Mouse (Mus musculus) stomach, embryonic 15.5 days (tissue): ENCODE data around the gene Irgq. TPM values are rescaled to one million over a fixed set of nuclear protein-coding genes. Genes with fewer than 3 reads are reported as not detected.
A peak's percentile ranks its signal among the peaks of the same experiment; 100 is the strongest.
"Not testable (repeated sequence)": the region's sequence is repeated elsewhere in the genome, so short reads cannot be mapped to it uniquely, and the experiment has no call there.

Source experiments
- ATAC-seq: fragments of 200-750 bp; cut with Nextera tagmentation; 2 replicates; pipeline ENCODE4 v1.8.0; 2017; ENCODE audit warnings: low read depth, moderate number of reproducible peaks, moderate TSS enrichment; ENCODE audit not compliant: insufficient read depth, low FRiP score
- H3K27ac ChIP-seq: fragments of 300-500 bp; sonication (generic); 2 replicates; pipeline ENCODE4 v1.5.1; 2015; ENCODE audit warnings: mild to moderate bottlenecking, inconsistent platforms
- H3K27me3 ChIP-seq: fragments of 300-500 bp; sonication (generic); replicated peaks from 2 replicates; pipeline ENCODE4 v1.6.1; 2015; ENCODE audit warnings: inconsistent platforms
- H3K36me3 ChIP-seq: fragments of 300-500 bp; sonication (generic); 2 replicates; pipeline ENCODE4 v1.6.1; 2015; ENCODE audit warnings: inconsistent platforms
- H3K4me1 ChIP-seq: fragments of 300-500 bp; sonication (generic); 2 replicates; pipeline ENCODE4 v1.6.1; 2015; ENCODE audit warnings: inconsistent platforms
- H3K4me2 ChIP-seq: fragments of 300-500 bp; sonication (generic); 2 replicates; pipeline ENCODE4 v1.6.1; 2015; ENCODE audit warnings: mild to moderate bottlenecking, inconsistent platforms
- H3K4me3 ChIP-seq: fragments of 300-500 bp; sonication (generic); replicated peaks from 2 replicates; pipeline ENCODE4 v1.5.1; 2015; ENCODE audit warnings: inconsistent platforms
- H3K9ac ChIP-seq: fragments of 300-500 bp; sonication (generic); 2 replicates; pipeline ENCODE4 v1.6.1; 2015; ENCODE audit warnings: inconsistent platforms
- H3K9me3 ChIP-seq: fragments of 300-500 bp; sonication (generic); 2 replicates; pipeline ENCODE4 v1.6.1; 2016; ENCODE audit warnings: inconsistent platforms
- WGBS: fragments of 180-500 bp; shearing (Covaris S2); methylation state at CpG from one replicate; pipeline ENCODE4 v1.1.7; 2015; 5-methylcytosine and 5-hydroxymethylcytosine counted together
- polyA plus RNA-seq: library from polyadenylated mRNA; unstranded; fragments of >200 nt; fragmentation: Nextera tagmentation; extraction: Ambion mirVana; gene quantifications from 2 replicates; pipeline ENCODE4 v1.2.1, GENCODE M21; 2015

The Irgq gene
- polyA plus RNA-seq, 1 experiment from 2014 or later = 7.6 TPM

- H3K27ac ChIP-seq = no peak overlapping the region
- H3K4me1 ChIP-seq = no peaks in the 10 kb centered on the region
- no peak overlapping the region for H3K4me2 ChIP-seq
- H3K27me3 ChIP-seq = no peaks in the 10 kb centered on the region
- ATAC-seq = no peak
- H3K9me3 ChIP-seq = no peaks in the 10 kb centered on the region
- peaks cover 3% of the 10 kb centered on the region; the same call in 1 of the 2 replicates for H3K36me3 ChIP-seq
- H3K9ac ChIP-seq = no peak overlapping the region
- WGBS = 63% methylated on average over 6 of the region's 6 CpGs
- no peak overlapping the region for H3K4me3 ChIP-seq
Observed at GRCm38 (mm10) chr7:24517654-24518053, 12.8 kb upstream of the Irgq start.

DNA sequence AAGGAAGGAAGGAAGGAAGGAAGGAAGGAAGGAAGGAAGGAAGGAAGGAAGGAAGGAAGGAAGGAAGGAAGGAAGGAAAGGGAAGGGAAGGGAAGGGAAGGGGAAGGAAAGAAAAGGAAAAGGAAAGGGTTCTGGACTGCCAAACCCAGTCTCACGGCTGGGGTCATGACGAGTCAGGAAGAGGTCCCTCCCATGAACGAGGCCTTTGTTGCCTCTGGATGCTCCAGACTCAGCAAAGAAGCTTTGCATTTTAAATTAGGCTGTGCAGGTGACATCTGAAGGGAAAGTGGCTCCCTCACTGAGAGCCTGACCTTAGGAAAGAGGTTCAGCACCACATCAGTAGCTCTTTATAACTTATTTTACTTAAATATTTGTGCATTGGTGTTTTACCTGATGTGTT is 11.4 kb upstream of the Irgq start:
- no peak overlapping the region for H3K9ac ChIP-seq
- ATAC-seq = no peak
- 61% methylated on average over 3 of the region's 3 CpGs for WGBS

DNA sequence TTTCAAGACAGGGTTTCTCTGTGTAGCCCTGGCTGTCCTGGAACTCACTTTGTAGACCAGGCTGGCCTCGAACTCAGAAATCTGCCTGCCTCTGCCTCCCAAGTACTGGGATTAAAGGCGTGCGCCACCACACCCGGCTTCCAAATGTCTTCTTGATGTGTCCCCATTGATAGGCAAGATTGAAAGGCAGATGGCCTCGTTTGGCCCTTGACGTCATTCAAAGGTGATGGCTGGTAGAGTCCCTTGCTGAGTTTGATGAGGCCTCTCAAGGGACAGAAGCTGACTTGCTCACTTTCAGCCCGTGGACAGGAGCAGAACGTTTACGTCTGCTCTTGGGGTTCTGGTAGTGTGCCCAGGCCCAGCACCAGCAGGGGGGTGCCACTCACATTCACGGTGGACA is 10.4 kb upstream of the Irgq start:
- H3K4me2 ChIP-seq, H3K9me3 ChIP-seq, H3K27ac ChIP-seq, H3K9ac ChIP-seq, H3K36me3 ChIP-seq, H3K27me3 ChIP-seq, H3K4me3 ChIP-seq, ATAC-seq, H3K4me1 ChIP-seq: not testable (repeated sequence)
- WGBS = 90% methylated on average over 10 of the region's 10 CpGs

More for the DNA sequence above, 11.4 kb upstream of the Irgq start:
- Histone ChIP-seq H3K36me3 (peaks cover 3% of the 10 kb centered on the region; the same call in 1 of the 2 replicates), H3K4me1 (no peaks in the 10 kb centered on the region), H3K4me2 (no peak overlapping the region), H3K27ac (no peak overlapping the region), H3K27me3 (no peaks in the 10 kb centered on the region), H3K4me3 (no peak overlapping the region), H3K9me3 (no peaks in the 10 kb centered on the region)

GRCm38 (mm10) chr7:24522805-24523204 is 7.7 kb upstream of the Irgq start:
- no peak overlapping the region for H3K27ac ChIP-seq
- no peak overlapping the region for H3K4me3 ChIP-seq
- H3K36me3 ChIP-seq = no peaks in the 10 kb centered on the region
- no peak overlapping the region for H3K9ac ChIP-seq
- H3K27me3 ChIP-seq = no peaks in the 10 kb centered on the region
- no peak for ATAC-seq
- no peak overlapping the region for H3K4me2 ChIP-seq
- no peaks in the 10 kb centered on the region for H3K4me1 ChIP-seq
- no peaks in the 10 kb centered on the region for H3K9me3 ChIP-seq
- WGBS = 57% methylated on average over 5 of the region's 5 CpGs

- H3K4me2 ChIP-seq = no peak overlapping the region
- no peak overlapping the region for H3K4me3 ChIP-seq
- no peaks in the 10 kb centered on the region for H3K9me3 ChIP-seq
- ATAC-seq = no peak
- no peaks in the 10 kb centered on the region for H3K36me3 ChIP-seq
- H3K27ac ChIP-seq = no peak overlapping the region
- 84% methylated on average over 6 of the region's 6 CpGs for WGBS
- H3K4me1 ChIP-seq = no peaks in the 10 kb centered on the region
- H3K9ac ChIP-seq = no peak overlapping the region
- no peaks in the 10 kb centered on the region for H3K27me3 ChIP-seq
Observed at GRCm38 (mm10) chr7:24523723-24524122, 6.8 kb upstream of the Irgq start.

DNA sequence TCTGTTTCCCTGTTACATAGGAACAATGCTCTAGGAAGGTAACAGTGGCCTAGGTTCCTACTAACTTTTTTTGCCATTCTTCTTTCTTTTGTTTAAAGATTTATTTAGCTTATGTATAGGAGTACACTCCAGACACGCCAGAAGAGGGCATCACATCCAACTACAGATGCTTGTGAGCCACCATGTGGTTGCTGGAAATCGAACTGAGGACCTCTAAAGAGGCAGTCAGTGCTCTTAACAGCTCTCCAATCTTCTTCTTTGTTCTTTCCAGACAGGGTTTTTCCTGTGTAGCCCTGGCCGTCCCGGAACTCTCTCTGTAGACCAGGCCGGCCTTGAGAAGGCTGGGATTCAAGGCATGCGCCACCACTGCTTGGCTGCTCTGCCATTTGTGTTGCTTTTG is 5.5 kb upstream of the Irgq start:
- WGBS = 82% methylated on average over 6 of the region's 6 CpGs
- no peak overlapping the region for H3K27ac ChIP-seq
- H3K4me2 ChIP-seq = no peak overlapping the region
- peaks cover 7% of the 10 kb centered on the region; the same call in 1 of the 2 replicates for H3K4me1 ChIP-seq
- no peak overlapping the region for H3K4me3 ChIP-seq
- no peak overlapping the region for H3K9ac ChIP-seq
- H3K9me3 ChIP-seq = no peaks in the 10 kb centered on the region
- H3K27me3 ChIP-seq = no peaks in the 10 kb centered on the region
- no peak for ATAC-seq
- no peaks in the 10 kb centered on the region for H3K36me3 ChIP-seq

GRCm38 (mm10) chr7:24525686-24526420 is 4.6 kb upstream of the Irgq start:
- H3K4me2 ChIP-seq = no peak overlapping the region
- H3K4me1 ChIP-seq = peaks cover 7% of the 10 kb centered on the region; the same call in 1 of the 2 replicates
- ATAC-seq = no peak
- no peaks in the 10 kb centered on the region for H3K36me3 ChIP-seq
- H3K4me3 ChIP-seq = no peak overlapping the region
- no peak overlapping the region for H3K9ac ChIP-seq
- 87% methylated on average over 12 of the region's 12 CpGs for WGBS
- no peaks in the 10 kb centered on the region for H3K9me3 ChIP-seq
- no peaks in the 10 kb centered on the region for H3K27me3 ChIP-seq
- no peak overlapping the region for H3K27ac ChIP-seq

- 91% methylated on average over 11 of the region's 11 CpGs for WGBS
- Histone ChIP-seq H3K27ac (no peak overlapping the region), H3K4me1 (peaks cover 21% of the 10 kb centered on the region), H3K4me3 (no peak overlapping the region), H3K9me3 (no peaks in the 10 kb centered on the region), H3K36me3 (peaks cover 9% of the 10 kb centered on the region), H3K27me3 (no peaks in the 10 kb centered on the region), H3K4me2 (no peak overlapping the region), H3K9ac (no peak overlapping the region)
- no peak for ATAC-seq
Observed at GRCm38 (mm10) chr7:24528861-24529260, 1.6 kb upstream of the Irgq start.

DNA sequence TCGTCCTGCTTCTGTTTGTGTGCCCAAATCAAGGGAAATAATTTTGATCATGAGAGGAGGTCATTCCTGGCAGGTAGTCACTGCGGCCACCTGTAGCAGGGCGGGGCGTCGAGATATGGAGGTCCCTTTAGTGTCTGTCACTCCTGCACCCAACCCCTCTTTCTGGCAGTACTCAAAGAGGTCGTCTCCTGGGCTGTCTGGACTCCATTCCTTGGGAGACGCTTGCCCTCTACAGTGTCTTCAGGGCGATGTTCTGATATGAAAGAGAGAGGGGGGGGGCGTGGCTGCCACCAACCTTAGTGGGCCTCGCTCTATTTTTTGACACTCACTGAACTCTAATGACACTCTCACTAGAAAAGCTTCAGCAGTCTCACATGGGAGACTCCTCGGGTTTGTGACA is 909 bp upstream of the Irgq start:
- Histone ChIP-seq H3K27me3 (no peaks in the 10 kb centered on the region), H3K4me2 (peak overlapping the region; percentile 93), H3K9me3 (no peaks in the 10 kb centered on the region), H3K4me1 (peaks cover 23% of the 10 kb centered on the region), H3K27ac (peak overlapping the region; percentile 92; the same call in 1 of the 2 replicates), H3K9ac (peak overlapping the region; percentile 55), H3K4me3 (peak overlapping the region; percentile 57), H3K36me3 (peaks cover 11% of the 10 kb centered on the region)
- ATAC-seq = no peak
- 47% methylated on average over 11 of the region's 11 CpGs for WGBS

GRCm38 (mm10) chr7:24531211-24531971 is 902 bp downstream of the Irgq start:
- H3K27me3 ChIP-seq = no peaks in the 10 kb centered on the region
- ATAC-seq = peak; percentile 57
- no peaks in the 10 kb centered on the region for H3K9me3 ChIP-seq
- peak overlapping the region; percentile 70 for H3K9ac ChIP-seq
- H3K36me3 ChIP-seq = peaks cover 18% of the 10 kb centered on the region
- peak overlapping the region; percentile 57 for H3K4me3 ChIP-seq
- H3K4me2 ChIP-seq = peak overlapping the region; percentile 93
- peaks cover 23% of the 10 kb centered on the region for H3K4me1 ChIP-seq
- peak overlapping the region; percentile 83 for H3K27ac ChIP-seq
- under 1% methylated on average over 43 of the region's 43 CpGs for WGBS

DNA sequence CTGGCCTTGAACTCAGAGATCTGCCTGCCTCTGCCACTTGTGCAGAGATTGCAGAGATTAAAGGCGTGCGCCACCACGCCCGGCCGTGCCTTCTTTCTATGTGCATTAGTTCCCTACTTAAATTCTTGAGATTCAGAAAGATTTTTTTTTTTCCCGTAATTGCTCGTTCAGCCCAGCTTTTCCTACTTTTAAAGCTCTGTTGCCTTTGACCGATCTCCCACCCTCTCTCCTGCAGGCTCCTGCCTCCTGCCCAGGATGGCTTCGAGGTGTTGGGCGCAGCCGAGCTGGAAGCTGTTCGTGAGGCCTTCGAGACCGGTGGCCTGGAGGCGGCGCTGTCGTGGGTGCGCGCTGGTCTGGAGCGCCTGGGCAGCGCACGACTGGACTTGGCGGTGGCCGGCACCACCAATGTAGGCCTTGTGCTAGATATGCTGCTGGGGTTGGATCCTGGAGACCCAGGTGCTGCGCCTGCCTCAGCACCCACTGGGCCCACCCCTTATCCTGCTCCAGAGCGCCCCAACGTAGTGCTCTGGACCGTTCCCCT is 2.6 kb downstream of the Irgq start:
- H3K36me3 ChIP-seq = peaks cover 18% of the 10 kb centered on the region
- H3K9me3 ChIP-seq = no peaks in the 10 kb centered on the region
- H3K27ac ChIP-seq = no peak overlapping the region
- H3K4me2 ChIP-seq = no peak overlapping the region
- no peaks in the 10 kb centered on the region for H3K27me3 ChIP-seq
- WGBS = 78% methylated on average over 28 of the region's 28 CpGs
- H3K4me3 ChIP-seq = no peak overlapping the region
- no peak overlapping the region for H3K9ac ChIP-seq
- peaks cover 23% of the 10 kb centered on the region for H3K4me1 ChIP-seq
- no peak for ATAC-seq

- no peaks in the 10 kb centered on the region for H3K27me3 ChIP-seq
- no peak overlapping the region for H3K27ac ChIP-seq
- 67% methylated on average over 42 of the region's 42 CpGs for WGBS
- no peaks in the 10 kb centered on the region for H3K9me3 ChIP-seq
- no peak overlapping the region for H3K9ac ChIP-seq
- H3K4me2 ChIP-seq = no peak overlapping the region
- H3K36me3 ChIP-seq = peaks cover 18% of the 10 kb centered on the region
- no peak overlapping the region for H3K4me3 ChIP-seq
- peaks cover 23% of the 10 kb centered on the region for H3K4me1 ChIP-seq
- ATAC-seq = no peak
Observed at GRCm38 (mm10) chr7:24533806-24534205, 3.3 kb downstream of the Irgq start.
